Mouse (Mus musculus) small intestine, adult 2 months (tissue): ENCODE measurements at regions not wholly inside any gene's neighbourhood (a gene's known extent, or its start where the extent isn't known, plus 50 kb on each side); places are given as distances from the start of the nearest gene placed in this dataset.

Source experiments
- H3K27ac ChIP-seq: fragments of 200-500 bp; 2 replicates; pipeline ENCODE4 v1.5.1; 2012; ENCODE audit warnings: low read depth, low read length, control low read depth, inconsistent platforms; ENCODE audit not compliant: insufficient read depth
- H3K27me3 ChIP-seq: fragments of 200-500 bp; 2 replicates; pipeline ENCODE4 v1.6.1; 2012; ENCODE audit warnings: mild to moderate bottlenecking, moderate library complexity, low read length, inconsistent platforms; ENCODE audit not compliant: control insufficient read depth, insufficient read depth
- H3K36me3 ChIP-seq: fragments of 200-500 bp; 2 replicates; pipeline ENCODE4 v1.6.1; 2012; ENCODE audit warnings: mild to moderate bottlenecking, low read length, control low read depth, inconsistent platforms; ENCODE audit not compliant: control insufficient read depth, insufficient read depth
- H3K4me1 ChIP-seq: fragments of 200-500 bp; 2 replicates; pipeline ENCODE4 v1.6.1; 2012; ENCODE audit warnings: low read length, inconsistent platforms, mixed read lengths; ENCODE audit not compliant: control insufficient read depth, insufficient read depth, insufficient read length
- H3K4me3 ChIP-seq: fragments of 200-500 bp; 2 replicates; pipeline ENCODE4 v1.5.1; 2012; ENCODE audit warnings: low read depth, mild to moderate bottlenecking, control low read depth, inconsistent platforms, low read length, moderate library complexity
- CTCF ChIP-seq: fragments of 200-500 bp; IDR thresholded peaks from 2 replicates; pipeline ENCODE4 v1.5.1; 2012; ENCODE audit warnings: low read depth, mild to moderate bottlenecking, control low read depth, inconsistent platforms, low read length, moderate library complexity, mixed read lengths; ENCODE audit not compliant: insufficient replicate concordance, insufficient read length; ENCODE audit errors: extremely low read depth
- POLR2A ChIP-seq: fragments of 200-500 bp; IDR thresholded peaks from 2 replicates; pipeline ENCODE4 v1.6.1; 2012; ENCODE audit warnings: low read depth, mild to moderate bottlenecking, control low read depth, inconsistent platforms, low read length, moderate library complexity
- WGBS: fragments of 180-500 bp; shearing (Covaris S2); methylation state at CpG from one replicate; pipeline ENCODE4 v1.1.7; 2018; 5-methylcytosine and 5-hydroxymethylcytosine counted together

DNA sequence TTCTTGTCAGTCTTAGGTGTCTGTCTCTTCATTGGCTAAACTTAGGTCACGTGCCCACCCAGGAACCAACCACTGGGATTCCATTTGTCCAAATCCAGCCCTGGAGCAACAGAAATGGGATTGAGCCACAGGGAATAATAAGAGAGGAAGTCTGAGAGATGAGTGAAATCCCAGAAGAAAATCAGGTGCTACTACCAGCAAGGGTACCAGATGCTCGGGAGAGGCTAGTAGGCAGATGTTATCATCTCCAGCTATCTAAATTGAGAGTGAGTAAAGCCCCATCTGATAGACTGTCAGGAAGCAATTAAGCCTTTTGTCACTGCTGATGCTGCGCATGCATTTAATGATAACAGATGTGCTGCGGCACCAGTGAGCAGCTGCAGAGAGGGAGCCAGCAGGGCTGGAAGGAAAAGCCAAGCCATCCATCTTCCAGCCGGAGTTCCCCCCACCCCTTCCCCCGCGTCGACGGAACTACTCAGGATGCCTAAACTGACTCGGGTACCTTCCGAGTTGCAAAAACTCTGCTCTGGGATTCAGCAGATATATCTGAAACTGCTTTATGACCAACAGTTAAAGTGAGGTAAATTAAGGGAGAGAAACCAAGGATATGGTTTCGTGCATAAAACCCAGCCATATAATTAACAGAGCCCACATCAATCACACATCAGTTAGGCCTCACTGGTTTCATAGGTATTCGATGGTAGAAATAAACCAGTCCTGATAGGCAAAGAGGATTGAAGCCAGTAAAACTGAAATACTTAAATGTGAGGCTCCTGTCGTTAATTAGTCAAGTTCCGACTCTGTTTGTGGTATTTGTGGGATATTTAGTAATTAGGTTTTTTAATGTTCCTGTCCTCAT, 53.1 kb upstream of the Fam78b start:
- H3K27me3 ChIP-seq, result no peaks in the 10 kb centered on the region
- H3K4me3 ChIP-seq, result no peak overlapping the region
- H3K27ac ChIP-seq, result no peak overlapping the region
- 61% methylated on average over 15 of the region's 15 CpGs for WGBS
- no peaks in the 10 kb centered on the region for H3K36me3 ChIP-seq
- no peaks in the 10 kb centered on the region for H3K4me1 ChIP-seq
- no peak for TF ChIP-seq POLR2A
- TF ChIP-seq CTCF, result no peak
